Mouse (Mus musculus) left cerebral cortex, adult 18-20 months (tissue): ENCODE measurements around the gene Nxph4. TPM values are rescaled to one million over a fixed set of nuclear protein-coding genes. Genes with fewer than 3 reads are reported as not detected.

ENCODE experiments used
- DNase-seq, 2 experiments: peaks; one replicate each; pipeline ENCODE4 v3.0.0; 2021 to 2022; ENCODE audit warnings: low spot score in 2 of 2, mixed read lengths in 1 of 2
- total RNA-seq, 2 experiments: library from RNA; stranded (reverse); gene quantifications; 2 replicates each; pipeline ENCODE4 v1.2.3; 2021

The Nxph4 gene
- total RNA-seq, 2 experiments from 2014 or later, result 7.6 to 8.3 TPM

- no peak for DNase-seq
These were observed 43.2 kb downstream of the Nxph4 start for GRCm38 (mm10) chr10:127491128-127491512.

- no peak for DNase-seq
These were observed 43.9 kb downstream of the Nxph4 start for GRCm38 (mm10) chr10:127490160-127491127.

GRCm38 (mm10) chr10:127488856-127489255 is 45.5 kb downstream of the Nxph4 start:
- no peak for DNase-seq

DNA sequence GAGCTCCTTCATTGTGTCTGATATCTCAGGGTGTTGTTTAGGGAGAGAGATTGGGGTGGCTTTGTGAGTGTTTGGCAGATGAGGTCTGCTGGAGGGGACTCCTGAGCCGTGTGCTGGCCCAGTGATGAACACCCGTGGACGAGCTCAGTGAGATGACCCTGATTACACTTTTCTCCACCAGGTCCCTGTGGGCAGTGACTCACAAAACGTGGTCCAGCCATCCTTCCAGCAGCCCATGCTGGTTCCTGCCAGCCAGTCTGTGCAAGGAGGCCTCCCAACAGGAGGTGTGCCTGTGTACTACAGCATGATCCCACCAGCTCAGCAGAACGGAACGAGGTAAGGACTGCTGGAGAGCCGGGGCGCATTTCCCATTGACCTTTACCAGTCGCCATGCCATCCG is 49.1 kb downstream of the Nxph4 start:
- DNase-seq, result no peak

- DNase-seq, result peak; percentile 72 to 74
These were observed 53.2 kb downstream of the Nxph4 start for GRCm38 (mm10) chr10:127480833-127481813.

DNA sequence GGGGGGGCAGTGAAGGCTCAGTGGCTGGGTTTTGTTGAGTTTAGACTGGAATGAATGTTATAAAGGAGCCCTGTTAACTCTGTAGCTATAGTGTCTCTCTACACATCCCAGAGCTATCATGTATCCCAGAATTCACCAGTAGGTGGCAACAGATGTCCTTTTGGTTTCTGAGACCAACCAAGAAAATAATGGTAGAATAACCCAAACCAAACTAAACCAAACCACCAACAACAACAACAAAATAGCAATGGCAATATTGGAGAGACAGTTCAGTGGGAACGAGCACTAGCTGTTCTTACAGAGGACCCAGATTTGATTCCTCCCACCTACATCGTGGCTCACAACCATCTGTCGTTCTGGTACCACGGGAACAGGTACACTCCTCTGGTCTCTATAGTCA is 55.2 kb downstream of the Nxph4 start:
- DNase-seq, result peak in 1 of 2 experiments; percentile 46

- DNase-seq, result no peak
These were observed 57.1 kb downstream of the Nxph4 start for GRCm38 (mm10) chr10:127477301-127477700.

DNA sequence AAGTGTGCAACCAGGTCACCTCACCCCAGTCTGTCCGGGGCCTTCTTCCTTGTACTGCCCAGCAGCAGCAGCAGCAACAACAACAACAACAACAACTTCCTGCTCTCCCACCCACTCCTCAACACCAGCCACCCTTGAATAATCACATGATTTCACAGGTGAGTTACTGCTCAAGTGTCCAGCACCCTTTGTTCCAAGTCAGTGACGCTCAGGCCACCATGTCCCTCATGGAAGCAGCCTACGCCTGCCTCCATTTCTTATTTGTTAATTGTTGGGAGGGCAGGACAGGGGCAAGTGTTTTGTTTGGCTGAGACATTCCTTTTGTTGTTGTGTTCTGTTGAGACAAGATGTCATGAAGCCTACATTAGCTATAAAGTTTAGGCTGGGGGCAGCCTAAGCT is 57.8 kb downstream of the Nxph4 start:
- DNase-seq, result no peak

Other genes starting within 250 kb of the Nxph4 start
- gene Mbd6, start 245.5 kb downstream of the Nxph4 start, total RNA-seq, result 10 to 100 TPM; 43.5 to 46.3 TPM
- gene Mars, start 222.8 kb downstream of the Nxph4 start, total RNA-seq, result 10 to 100 TPM; 53.3 to 57.9 TPM
- gene Arhgap9, start 212.6 kb downstream of the Nxph4 start, total RNA-seq, result 1 to 10 TPM; 1.1 TPM
- gene Gli1, start 192.6 kb downstream of the Nxph4 start, total RNA-seq, result 1 to 10 TPM; 3.0 to 4.4 TPM
- under 1 TPM; 0.07 to 0.14 TPM for gene Inhbe, start 180.1 kb downstream of the Nxph4 start, total RNA-seq
- not detected for gene Inhbc, start 164.1 kb downstream of the Nxph4 start, total RNA-seq
- 100 to 1,000 TPM; 317 to 326 TPM for gene R3hdm2, start 154.2 kb downstream of the Nxph4 start, total RNA-seq
- 1 to 10 TPM; 3.9 to 4.8 TPM for gene Stac3, start 32.9 kb downstream of the Nxph4 start, total RNA-seq
- gene Ndufa4l2, start 19.6 kb downstream of the Nxph4 start, total RNA-seq, result 1 to 10 TPM; 3.5 to 5.2 TPM
- gene Shmt2, start 12.1 kb downstream of the Nxph4 start, total RNA-seq, result 10 to 100 TPM; 23.4 to 27.0 TPM
- 100 to 1,000 TPM; 264 to 276 TPM for gene Lrp1, start 86.6 kb upstream of the Nxph4 start, total RNA-seq
- gene Stat6, start 108.4 kb upstream of the Nxph4 start, total RNA-seq, result 10 to 100 TPM; 15.9 to 17.8 TPM
- 1 to 10 TPM; 4.6 to 5.1 TPM for gene Nemp1, start 132.3 kb upstream of the Nxph4 start, total RNA-seq
- gene Nab2, start 134.0 kb upstream of the Nxph4 start, total RNA-seq, result 10 to 100 TPM; 58.2 to 71.7 TPM
- under 1 TPM; 0.77 to 0.88 TPM for gene Myo1a, start 170.6 kb upstream of the Nxph4 start, total RNA-seq
- gene Tac2, start 189.9 kb upstream of the Nxph4 start, total RNA-seq, result 10 to 100 TPM; 16.4 to 17.1 TPM
- 1 to 10 TPM; 9.6 to 9.9 TPM for gene Zbtb39, start 205.0 kb upstream of the Nxph4 start, total RNA-seq
- 1 to 10 TPM; 1.5 to 2.2 TPM for gene Gpr182, start 217.2 kb upstream of the Nxph4 start, total RNA-seq
- under 1 TPM in 1 of 2 experiments, not detected in 1; 0.19 TPM for gene Rdh1, start 225.2 kb upstream of the Nxph4 start, total RNA-seq
- not detected for gene Rdh16f1, start 225.2 kb upstream of the Nxph4 start, total RNA-seq
- gene Rdh9, start 241.8 kb upstream of the Nxph4 start, total RNA-seq, result under 1 TPM; 0.30 to 0.65 TPM